Mouse (Mus musculus): Measurements from ENCODE around the gene Mtss1l. TPM values are rescaled to one million over a fixed set of nuclear protein-coding genes. Genes with fewer than 3 reads are reported as not detected.
A peak's percentile ranks its signal among the peaks of the same experiment; 100 is the strongest.

Mtss1l gene
- total RNA-seq, 2 experiments from 2014 or later, result 0.27 TPM; not detected in 1

DNA sequence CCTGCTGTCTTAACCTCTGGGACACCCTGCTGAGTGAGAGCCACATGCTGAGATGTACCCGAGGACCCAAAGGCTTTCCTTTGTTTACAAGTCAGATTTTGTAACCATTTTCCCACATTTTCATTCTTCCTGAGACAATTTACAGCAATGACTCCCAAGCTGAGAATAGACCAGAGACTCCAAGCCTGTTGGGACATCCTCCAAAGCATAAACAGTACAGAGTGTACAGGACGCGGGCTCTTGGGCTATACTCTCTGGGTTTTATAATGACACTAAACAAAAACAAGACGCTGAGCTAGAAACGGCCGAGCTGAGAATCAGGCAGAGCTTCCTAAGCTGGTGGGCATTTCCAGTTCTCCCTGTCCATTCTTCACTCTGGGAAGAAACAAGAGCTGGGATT, 53.4 kb downstream of the Mtss1l start:
- ATAC-seq (replicated peaks; ENCODE audit: poor library complexity), result no peak

DNA sequence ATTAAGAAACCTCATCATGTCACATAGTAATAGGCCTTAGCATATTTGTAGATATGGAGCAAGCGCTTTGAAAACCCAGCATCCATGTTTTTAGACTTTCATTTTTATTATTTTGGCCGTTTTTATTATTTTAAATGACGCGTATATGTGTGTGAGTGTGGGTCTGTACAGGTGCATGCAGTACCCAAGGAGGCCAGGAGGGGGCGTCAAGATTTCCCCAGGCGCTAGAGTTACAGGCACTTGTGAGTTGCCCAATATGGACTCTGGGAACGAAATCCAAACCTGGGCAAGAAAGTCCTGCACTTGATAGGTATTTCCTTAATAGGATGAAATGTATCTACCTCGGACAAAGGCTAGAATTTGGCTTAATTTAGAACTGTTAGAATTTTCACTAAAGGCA, 54.0 kb downstream of the Mtss1l start:
- ATAC-seq (replicated peaks; ENCODE audit: poor library complexity), result no peak

DNA sequence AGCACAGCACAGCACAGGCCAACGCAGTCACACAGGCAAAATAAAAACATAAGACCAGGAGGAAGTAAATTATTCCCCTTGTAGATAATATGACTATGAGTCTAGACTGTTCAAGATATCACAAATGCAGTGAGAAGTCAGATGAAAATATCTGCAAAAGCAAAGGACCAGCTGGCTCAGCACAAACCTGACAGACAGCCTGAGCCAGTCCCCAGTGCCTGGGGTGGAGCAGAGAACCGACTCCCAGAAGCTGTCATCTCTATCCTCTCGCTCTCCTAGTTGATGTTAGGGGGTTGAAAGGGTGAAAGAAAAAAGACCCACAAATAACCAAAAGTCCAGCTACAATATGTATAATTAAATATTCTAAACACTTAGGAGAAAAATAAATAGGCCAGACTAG, 54.4 kb downstream of the Mtss1l start:
- no peak for ATAC-seq (replicated peaks; ENCODE audit: poor library complexity)

DNA sequence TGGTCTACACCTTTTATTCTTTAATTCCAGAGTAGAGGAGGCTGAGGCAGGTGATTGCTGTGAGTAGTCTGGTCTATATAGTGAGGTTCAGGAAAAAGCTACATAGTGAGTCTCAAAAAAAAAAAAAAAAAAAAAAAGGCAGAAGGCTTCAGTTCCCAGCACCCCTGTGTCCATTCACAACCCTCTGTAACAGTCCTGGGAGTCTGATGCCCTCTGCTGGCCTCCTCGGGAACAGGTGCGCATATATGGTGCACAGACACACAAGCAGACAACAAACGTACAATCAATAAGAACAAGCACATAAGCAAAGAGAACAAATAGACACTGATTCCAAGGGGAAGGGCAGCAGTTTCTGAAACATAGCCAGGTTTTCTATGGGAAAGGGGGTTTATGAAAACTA, 55.1 kb downstream of the Mtss1l start:
- no peak for ATAC-seq (replicated peaks; ENCODE audit: poor library complexity)

DNA sequence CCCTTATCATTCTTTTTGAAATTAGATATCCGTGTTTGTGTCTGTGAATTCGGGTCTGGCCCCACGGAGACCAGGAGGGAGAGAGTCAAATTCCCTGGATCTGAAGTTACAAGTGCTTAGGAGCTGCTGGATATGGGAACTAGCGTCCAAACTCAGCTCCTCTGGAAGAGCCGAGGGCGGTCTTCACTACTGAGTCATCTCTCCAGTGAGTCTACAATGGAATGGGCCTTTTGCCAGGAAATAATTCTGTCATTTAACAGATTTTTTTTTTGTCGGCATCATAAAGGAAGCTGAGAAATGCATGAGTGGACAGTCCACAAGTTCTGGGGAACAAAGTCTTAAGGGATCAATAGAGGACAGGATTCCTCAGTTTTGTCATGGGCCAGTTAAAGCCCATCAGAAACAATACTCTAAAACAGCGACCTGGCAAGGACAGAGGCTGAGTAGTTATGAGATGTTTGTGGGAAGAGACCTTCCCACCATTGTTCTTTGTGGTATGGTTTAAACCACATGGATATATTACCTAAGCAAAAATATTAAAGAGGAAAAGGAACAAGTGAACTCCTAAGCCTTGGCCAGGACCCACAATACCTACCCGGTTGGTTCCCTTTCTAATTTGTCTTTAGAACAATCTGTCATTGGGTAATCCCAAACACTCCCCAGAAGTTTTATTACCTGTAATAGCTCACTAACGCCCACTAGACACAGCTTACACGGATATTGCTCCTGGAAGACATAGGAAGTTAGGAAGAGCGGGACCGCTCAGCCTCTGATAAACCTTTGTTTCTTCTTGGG, 58.8 kb downstream of the Mtss1l start:
- ATAC-seq (replicated peaks; ENCODE audit: poor library complexity), result no peak

DNA sequence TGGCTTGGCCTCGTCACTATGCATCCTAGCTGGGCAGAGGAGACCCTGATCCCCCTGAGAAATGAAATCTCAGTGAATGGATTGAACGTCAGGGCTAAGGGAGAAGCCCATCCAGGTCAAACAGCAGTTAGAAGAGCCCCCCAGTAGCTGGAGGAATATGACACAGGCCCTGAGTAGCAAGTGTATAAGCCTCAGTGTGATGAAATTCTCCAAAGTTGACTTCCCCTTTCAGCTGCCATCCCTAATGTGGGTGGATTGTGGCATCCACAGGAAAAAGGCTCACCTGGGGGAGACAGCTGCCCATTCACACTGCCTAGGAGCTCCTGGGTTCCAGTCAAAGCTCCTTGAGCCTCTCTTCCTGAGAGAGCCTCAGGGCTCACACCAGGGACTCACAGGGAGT, 64.1 kb downstream of the Mtss1l start:
- peak; percentile 66 for ATAC-seq (replicated peaks; ENCODE audit: poor library complexity)

DNA sequence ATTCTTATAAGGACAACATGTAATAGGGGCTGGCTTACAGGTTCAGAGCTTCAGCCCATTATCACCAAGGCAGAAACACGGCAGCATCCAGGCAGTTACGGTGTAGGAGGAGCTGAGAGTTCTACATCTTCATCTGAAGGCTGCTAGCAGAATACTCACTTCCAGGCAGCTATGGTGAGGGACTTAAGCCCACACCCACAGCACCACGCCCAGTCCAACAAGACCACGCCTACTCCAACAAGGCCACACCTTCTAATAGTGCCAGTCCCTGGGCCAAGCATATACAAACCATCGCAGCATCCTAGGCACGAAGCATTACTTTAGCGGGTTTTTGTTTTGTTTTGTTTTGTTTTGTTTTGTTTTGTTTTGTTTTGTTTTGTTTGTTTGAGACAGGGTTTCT, 65.2 kb downstream of the Mtss1l start:
- ATAC-seq (replicated peaks; ENCODE audit: poor library complexity), result peak; percentile 64

DNA sequence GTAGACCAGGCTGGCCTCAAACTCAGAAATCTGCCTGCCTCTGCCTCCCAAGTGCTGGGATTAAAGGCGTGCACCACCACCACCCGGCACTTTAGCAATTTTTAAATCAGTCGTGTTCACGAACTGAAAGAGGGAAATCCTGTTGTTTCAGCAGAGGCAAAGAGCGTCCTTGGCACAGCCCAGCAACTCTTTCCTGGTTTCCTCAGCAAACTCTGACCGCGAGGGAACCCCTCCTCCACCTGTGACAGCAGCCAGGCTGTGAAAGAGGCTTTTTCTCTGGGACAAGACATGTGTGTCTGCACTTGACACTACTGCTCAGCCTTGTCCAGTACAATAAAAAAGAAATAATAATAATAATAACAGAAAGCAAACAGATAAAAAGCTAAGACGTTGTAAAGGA, 65.7 kb downstream of the Mtss1l start:
- no peak for ATAC-seq (replicated peaks; ENCODE audit: poor library complexity)

DNA sequence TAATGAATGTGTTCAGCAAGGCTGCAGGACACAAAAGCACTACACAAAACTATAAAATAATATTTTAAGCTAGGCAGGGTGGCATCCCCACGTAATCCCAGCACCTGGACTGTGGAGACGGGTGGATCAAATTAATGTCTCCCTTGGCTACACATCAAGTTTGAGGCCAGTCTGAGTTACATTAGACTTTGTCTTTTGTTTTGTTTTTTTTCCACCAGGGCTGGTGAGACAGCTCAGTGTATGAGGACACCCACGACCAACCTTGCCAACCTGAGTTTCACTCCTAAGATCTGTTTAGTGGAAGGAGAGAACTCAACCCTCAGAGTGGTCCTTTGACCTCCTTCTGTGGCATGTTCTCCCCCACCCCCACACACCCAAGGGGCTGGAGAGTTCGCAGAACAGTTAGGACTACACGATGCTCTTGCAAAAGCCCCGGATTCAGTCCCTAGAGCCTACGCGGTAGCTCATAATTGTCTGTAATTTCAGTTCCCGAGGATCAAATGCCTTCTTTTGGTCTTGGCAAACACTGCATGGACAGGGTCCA, 66.2 kb downstream of the Mtss1l start:
- no peak for ATAC-seq (replicated peaks; ENCODE audit: poor library complexity)

DNA sequence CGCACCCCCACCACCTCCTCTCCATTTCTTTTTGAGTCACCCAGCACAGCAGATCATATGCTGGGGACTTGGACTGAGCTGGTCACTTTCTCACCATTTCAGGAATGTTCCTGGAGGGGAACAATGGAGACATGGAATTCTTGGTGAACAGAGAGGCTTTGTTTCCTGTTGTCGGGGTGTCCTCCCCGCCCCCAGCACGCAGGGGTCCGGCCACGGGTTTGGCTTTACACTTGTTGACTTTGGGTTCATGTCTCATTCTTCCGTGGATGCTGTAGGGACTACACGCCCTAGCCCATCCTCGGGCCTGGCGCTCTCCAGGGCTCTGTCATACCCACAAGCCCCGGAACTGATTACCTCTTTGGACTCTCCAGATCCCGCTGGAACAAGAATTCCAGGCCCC, 67.7 kb downstream of the Mtss1l start:
- ATAC-seq (replicated peaks; ENCODE audit: poor library complexity), result no peak

DNA sequence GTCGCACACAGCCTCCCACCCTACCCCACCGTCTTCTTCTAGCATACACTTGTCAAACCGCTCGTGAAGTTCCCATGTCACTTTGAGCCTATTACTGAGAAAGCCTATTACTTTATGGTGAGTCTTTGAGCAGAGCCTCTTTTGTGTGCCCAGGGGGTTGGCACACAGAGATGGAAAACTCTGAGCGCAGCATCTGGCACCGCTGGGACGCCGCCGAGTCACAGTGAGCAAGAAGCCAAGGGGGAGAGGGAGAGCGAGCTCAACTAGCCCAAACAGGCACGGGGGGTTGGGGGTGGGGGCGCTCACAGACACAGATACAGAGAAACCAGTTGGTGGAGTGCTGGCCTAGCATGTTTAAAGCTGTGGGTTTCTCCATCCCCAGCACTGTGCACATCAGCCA, 68.3 kb downstream of the Mtss1l start:
- no peak for ATAC-seq (replicated peaks; ENCODE audit: poor library complexity)

DNA sequence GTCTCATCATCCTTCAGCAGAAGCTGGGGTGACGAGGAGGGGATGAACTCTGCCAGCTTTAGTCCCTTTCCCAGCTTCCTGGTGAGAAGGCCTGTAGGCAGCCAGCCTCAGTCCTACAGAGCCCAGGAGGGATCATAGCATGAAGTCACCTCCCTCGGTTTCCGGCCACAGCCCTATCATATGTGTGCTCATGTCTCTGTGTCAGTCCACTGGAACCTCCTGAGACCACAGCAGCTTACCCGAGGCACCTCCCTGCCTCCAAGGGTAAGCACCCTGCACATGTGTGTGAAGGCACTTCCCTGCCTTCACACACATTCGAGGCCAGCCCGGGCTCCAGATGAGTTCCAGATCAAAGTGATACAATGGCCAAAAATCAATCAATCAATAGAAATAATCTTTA, 69.0 kb downstream of the Mtss1l start:
- no peak for ATAC-seq (replicated peaks; ENCODE audit: poor library complexity)

Other genes with a start within 250 kb of the Mtss1l start
- gene Vac14, start 102.9 kb upstream of the Mtss1l start, total RNA-seq (2015), result 33.2 and 38.1 TPM in 2 replicates
- gene Vac14, start 102.9 kb upstream of the Mtss1l start, total RNA-seq (2017), result 24.9 and 26.2 TPM in 2 replicates
- gene Il34, start 84.4 kb downstream of the Mtss1l start, total RNA-seq (2015), result not detected in 2 replicates
- gene Il34, start 84.4 kb downstream of the Mtss1l start, total RNA-seq (2017), result not detected in 2 replicates
- gene Cog4, start 125.1 kb downstream of the Mtss1l start, total RNA-seq (2015), result 10.7 and 11.2 TPM in 2 replicates
- gene Cog4, start 125.1 kb downstream of the Mtss1l start, total RNA-seq (2017), result 27.7 and 30.7 TPM in 2 replicates
- gene Sf3b3, start 125.3 kb downstream of the Mtss1l start, total RNA-seq (2015), result 123 and 140 TPM in 2 replicates
- 162 and 197 TPM in 2 replicates for gene Sf3b3, start 125.3 kb downstream of the Mtss1l start, total RNA-seq (2017)
- gene Fuk, start 181.0 kb downstream of the Mtss1l start, total RNA-seq (2015), result 2.6 and 3.0 TPM in 2 replicates
- 3.0 and 6.0 TPM in 2 replicates for gene Fuk, start 181.0 kb downstream of the Mtss1l start, total RNA-seq (2017)
- gene St3gal2, start 198.4 kb downstream of the Mtss1l start, total RNA-seq (2015), result 5.8 and 6.5 TPM in 2 replicates
- 4.3 and 6.9 TPM in 2 replicates for gene St3gal2, start 198.4 kb downstream of the Mtss1l start, total RNA-seq (2017)

All from megakaryocyte progenitor cell, adult 5-6 weeks (primary cell).